Mouse (Mus musculus): ENCODE measurements around the gene Nr2f2. TPM values are rescaled to one million over a fixed set of nuclear protein-coding genes. Genes with fewer than 3 reads are reported as not detected.

Nr2f2 gene
- total RNA-seq, 2 experiments from 2014 or later: not detected

GRCm38 (mm10) chr7:70367591-70368267 is 1.2 kb upstream of the Nr2f2 start:
- ATAC-seq (replicated peaks; ENCODE audit: low FRiP score, poor library complexity, severe bottlenecking): no peak

GRCm38 (mm10) chr7:70366808-70367095 is 217 bp upstream of the Nr2f2 start:
- no peak for ATAC-seq (replicated peaks; ENCODE audit: low FRiP score, poor library complexity, severe bottlenecking)

DNA sequence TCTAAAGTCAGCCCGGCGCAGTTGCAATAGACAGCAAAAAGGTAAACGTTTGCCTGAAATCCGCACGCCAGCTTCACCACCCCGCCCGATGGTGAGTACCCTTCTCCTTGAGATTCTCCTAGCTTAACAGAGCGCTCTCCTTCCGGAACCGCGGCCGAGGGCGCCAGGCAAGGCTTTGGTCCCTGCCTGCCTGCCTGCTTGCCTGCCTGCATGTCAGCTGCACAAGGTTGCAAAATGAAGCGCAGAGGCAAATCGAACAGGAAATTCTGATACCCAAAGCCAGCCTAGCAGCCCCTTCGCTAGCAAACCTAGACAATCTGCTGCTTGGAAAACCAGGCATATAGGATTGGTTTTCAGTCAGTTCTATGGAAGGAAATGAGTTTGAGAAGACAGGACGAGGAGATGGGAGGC is 1.1 kb downstream of the Nr2f2 start:
- no peak for ATAC-seq (replicated peaks; ENCODE audit: low FRiP score, poor library complexity, severe bottlenecking)

GRCm38 (mm10) chr7:70364798-70365197 is 1.7 kb downstream of the Nr2f2 start:
- ATAC-seq (replicated peaks; ENCODE audit: low FRiP score, poor library complexity, severe bottlenecking): no peak

DNA sequence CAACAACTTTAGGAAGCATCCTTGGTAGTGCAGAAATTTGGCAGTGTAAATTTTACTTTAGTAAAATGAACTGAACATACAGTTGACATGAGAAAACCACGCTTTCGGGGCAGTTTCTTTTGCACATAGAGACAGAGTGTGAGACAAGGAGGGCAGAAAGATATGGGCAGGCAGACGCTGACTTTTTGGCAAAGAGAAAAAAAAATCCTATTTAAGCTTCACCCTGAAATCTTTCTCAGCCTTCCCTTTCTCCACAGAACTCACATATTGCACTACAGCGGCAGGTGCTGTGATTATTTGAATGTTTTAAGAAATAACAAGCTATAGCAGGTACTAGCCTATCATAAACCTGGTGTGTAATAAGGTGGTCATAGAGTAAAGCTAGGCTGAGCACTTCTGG is 3.2 kb downstream of the Nr2f2 start:
- ATAC-seq (replicated peaks; ENCODE audit: low FRiP score, poor library complexity, severe bottlenecking): no peak

GRCm38 (mm10) chr7:70362526-70363170 is 3.9 kb downstream of the Nr2f2 start:
- no peak for ATAC-seq (replicated peaks; ENCODE audit: low FRiP score, poor library complexity, severe bottlenecking)

DNA sequence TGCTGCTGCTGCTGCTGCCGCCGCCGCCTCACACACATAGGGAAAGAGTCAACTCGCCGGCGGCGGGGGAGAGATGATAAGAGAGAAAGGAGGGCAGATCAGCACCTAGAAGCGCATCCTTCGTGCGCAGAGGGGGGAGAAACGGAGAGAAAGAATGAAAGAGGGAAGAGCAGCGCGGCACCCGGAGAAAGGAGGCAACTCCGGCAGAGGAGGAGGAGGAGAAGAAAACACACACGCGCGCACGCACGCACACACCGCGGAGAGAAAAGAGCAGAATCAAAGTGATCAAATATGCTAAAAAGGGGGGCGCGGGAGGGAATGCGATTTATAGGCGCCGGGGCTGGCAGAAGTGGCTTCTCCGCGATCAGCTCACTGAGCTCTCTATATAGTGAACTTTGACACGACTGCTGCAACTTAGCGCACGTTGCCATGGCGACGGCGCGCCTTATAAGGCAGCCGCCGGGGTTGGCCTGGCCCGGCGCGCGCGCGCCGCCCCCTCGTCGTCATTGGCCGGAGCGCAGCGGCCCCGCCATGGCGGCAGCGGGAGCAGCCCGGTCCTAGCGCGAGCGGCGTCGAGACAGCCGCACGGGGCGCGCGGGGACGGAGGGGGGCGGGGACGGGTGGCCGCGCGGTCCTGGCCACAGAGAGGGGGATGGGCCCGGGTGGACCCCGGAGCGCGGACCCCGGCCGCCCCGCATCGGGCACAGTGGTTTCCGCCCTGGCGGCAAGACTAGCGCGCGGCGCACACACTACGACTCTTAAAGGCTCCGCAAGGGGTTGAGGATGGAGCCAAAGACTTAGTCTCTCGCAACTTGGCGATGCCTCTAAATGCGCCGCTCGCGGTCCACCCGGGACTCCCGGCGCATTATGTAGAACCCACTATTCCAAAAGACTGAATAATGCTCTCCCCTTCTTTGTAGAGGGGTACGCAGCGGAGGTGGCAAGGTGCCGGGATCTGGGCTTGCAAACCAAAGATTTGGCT is 4.9 kb downstream of the Nr2f2 start:
- ATAC-seq (replicated peaks; ENCODE audit: low FRiP score, poor library complexity, severe bottlenecking): no peak

DNA sequence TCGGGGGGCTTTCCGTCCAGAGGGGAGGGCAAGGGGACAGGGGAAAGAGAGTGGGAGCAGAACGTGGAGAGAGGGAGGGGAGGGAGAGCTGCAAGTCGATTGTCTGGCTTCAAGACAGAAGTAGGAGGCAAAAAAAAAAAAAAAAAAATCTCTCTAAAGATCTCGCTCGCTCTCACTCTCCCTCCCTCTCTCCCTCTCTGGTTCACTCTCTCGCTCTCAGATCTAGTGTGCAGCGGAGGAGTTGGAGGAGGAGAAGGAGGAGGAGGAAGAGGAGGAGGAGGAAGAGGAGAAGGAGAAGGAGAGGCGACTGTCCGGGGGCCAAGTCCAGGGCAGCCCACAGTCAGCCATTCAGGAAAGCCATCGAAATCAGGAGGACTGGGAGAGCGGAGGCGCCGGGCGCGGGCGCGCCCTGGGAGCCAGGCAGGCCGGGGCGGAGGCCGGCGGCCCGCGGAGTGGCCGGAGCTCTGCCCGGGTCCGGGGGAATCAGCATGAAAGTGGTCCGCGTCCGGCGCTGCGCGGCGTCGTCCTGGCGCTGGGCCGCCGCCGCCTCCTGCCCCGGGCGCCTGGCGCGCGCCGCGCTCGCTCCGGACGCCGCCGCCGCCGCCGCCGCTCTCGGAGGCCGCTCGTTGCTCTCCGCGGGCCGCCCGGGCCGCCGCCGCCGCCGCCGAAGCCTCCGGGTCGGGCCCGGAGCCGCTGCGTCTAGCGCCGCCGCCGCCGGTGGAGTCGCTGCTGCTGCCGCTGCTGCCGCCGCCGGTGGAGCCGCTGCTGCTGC is 5.7 kb downstream of the Nr2f2 start:
- ATAC-seq (replicated peaks; ENCODE audit: low FRiP score, poor library complexity, severe bottlenecking): no peak

DNA sequence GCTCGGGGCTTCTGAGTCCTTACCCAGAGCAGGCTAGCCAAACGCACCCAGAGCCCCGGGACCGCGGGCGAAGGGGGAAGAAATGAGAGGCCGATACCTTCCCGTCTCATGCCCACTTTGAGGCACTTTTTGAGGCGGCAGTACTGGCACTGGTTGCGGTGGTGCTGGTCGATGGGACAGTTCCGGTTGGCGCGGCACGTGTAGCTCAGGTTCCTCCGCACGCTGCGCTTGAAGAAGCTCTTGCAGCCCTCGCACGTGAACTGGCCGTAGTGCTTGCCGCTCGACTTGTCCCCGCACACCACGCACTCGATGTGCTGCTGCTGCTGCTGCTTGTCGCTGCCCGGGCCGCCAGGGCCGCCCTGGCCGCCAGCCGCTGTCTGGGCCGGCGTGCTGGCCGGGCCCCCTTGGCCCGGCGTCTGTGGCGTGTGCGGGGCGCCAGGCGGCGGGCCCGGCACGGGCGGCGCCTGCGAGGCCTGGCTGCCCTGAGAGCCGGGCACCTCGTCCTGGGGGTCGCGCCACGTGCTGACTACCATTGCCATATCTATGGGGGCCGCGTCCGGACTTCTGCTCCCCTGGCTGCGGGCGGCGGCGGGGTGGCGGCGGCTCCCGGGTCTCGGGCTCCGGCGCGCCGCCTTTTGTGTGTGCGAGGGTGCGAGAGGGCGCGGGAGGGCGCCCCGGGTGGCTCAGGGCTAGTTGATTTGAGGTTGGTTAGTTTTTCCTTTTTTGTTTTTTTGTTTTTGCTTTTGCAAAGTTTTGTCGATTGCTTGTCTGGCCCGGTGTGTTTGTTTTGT is 6.5 kb downstream of the Nr2f2 start:
- ATAC-seq (replicated peaks; ENCODE audit: low FRiP score, poor library complexity, severe bottlenecking): no peak

DNA sequence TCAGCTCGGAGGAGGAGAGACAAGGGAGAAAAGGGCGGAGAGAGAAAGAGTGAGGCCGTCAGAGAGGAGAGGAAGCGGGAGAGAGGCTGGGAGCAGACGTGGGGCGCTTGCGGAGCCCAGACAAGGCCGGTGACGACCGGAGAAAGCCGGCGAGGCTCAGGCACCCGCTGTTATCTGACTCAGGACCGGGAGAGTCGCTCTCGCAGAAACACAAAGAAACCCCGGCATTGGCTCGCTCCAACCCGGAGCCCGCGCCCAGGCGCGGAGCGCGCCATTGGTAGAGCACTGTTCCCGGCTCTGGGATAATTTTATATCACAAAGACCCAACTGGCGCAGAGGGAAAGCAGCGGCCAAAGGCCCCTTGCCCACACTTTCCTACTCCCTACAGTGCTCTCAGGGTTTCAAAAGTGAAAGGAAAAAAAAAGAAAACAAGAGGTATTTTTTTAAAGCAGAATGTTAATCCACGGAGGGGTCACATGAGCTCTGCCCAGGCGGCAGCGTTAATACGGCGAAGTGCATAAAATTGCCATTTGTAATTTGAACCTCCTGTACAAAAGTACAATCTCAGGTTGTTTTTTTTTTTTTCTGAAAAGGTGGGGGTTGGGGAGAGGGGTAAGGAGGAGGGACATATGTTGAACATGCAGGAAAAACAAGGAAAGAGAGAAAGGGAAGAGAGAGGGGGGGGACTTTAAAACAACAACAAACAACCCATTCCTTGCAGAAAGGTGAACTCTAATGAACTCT is 7.5 kb downstream of the Nr2f2 start:
- ATAC-seq (replicated peaks; ENCODE audit: low FRiP score, poor library complexity, severe bottlenecking): no peak

DNA sequence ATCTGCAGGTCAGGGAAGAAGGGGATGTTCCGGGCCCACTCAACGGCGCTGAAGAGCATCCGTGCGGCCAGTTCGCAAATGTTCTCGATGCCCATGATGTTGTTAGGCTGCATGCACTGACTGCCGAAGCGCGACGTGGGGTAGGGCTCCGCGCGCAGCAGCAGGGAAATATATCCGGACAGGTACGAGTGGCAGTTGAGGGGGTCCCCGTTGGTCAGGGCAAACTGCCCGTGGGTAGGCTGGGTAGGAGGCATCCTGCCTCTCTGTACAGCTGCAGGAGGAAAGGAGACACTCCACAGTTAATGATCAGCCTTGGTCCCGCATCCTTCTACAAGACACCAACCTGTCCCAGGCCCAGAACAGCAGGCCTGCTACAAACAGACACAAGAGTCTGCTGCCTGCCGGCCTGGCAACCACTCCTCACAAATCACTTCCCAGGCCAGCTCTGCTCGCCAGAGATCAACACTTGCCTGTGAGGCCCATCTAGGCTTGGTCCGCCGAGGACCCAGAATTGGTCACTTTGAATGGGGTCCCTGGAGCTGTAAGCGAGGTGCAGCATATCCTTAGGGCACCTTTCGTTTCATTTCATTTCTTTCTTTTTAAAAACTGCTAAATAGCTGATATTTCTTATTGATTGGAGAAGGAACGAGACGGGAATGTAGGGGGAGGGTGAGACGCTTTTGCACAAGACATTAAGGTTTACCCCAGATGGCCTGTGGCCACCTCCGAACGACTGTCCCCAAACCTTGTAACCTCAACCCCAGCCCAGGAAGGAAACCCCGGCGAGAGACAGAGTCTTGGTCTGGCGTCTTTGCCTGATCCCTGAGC is 8.3 kb downstream of the Nr2f2 start:
- ATAC-seq (replicated peaks; ENCODE audit: low FRiP score, poor library complexity, severe bottlenecking): no peak

- no peak for ATAC-seq (replicated peaks; ENCODE audit: low FRiP score, poor library complexity, severe bottlenecking)
These were observed 9.0 kb downstream of the Nr2f2 start for GRCm38 (mm10) chr7:70357516-70358019.

DNA sequence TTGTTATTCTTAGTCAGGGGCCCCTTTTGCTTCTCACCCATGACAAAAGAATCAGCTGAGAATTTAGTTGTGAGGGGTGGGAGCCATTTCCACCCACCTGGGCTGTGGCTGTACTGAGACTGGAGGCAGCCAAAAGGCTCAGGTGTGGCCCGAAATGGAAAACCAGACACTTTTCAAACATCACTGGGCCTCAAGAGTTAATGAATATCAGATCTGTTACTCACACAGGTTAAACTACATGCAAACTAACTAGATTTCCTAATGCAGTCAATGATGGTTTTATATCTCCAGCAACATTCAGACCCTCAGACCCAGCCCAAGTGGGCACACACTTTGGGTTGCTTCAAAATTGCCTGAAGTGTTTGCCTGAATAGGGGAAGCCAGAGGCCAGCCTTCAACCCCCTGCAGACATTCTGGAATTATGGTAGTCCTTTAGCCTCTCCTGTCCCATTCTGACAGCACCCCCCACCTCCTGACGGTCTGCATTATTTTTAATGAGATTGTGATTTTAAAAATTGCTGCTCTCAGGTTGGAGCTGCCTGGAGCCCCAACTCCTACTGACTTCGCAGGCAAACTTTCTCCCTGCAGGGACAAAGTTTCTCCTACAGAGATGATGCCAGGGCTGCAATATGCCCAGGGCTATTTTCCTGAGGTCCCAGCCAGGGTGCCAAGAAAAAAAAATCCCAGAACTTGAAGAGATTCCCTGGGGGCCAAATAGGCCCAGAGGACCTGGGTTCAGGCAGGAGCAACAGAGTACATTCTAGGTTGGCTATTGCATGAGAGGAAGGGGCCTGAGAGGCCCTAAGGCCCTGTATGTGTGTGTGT is 9.6 kb downstream of the Nr2f2 start:
- no peak for ATAC-seq (replicated peaks; ENCODE audit: low FRiP score, poor library complexity, severe bottlenecking)

DNA sequence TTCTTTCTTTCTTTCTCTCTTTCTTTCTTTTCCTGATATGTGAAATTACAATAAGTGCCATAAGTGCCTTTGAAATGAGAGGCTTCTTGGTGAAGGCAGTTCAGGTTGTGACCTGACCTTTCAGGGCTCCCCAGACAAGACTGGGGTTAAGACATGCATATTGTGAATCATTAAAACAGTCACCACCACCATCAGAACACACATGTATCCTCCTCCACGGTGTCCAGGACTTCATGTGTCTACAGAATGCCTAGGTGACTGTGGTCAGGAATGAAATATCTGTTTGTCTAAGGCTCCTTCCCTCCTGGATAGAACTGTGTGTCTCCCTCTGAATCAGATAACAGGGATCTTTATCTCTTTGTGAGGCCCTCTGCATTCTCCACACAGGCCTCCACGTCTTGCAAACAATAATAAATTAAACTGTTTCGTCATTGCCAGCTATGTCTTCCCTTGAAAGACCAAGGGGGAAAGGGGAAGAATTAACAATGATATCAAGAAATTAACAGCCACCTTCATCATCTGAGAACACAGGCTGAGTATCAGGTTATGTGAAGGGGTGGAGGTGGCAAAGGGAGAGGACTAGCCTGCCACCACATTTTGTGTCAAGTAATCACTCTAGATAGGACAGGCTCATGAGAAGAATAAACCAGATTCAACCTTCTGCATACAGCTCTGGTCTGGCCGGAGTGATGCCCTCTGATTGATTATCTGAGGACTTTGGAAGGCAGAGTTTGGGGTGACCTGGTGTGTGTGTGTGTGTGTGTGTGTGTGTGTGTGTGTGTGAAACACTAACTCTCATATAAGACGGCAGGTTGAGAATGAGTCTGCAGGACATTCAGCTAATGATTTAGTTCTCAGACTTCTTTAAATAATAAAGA is 10.6 kb downstream of the Nr2f2 start:
- ATAC-seq (replicated peaks; ENCODE audit: low FRiP score, poor library complexity, severe bottlenecking): no peak

DNA sequence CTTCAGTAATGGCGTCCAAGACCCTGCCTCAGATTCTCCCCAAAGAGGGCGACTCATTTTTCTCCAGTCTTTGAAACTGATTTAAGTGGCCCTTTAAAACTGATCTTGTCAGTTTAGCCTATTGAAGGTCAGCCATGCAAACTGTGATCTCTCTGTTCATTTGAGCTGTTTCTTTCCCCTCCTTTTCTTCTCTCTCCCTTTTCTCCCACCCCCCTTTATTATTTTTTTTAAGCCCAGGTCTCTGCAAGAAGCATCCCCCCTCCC is 11.2 kb downstream of the Nr2f2 start:
- ATAC-seq (replicated peaks; ENCODE audit: low FRiP score, poor library complexity, severe bottlenecking): no peak

All from erythroid progenitor cell, adult 5-6 weeks (primary cell).